Mouse (Mus musculus) kidney, postnatal 36 days (tissue): ENCODE measurements around the gene Kiz.
A peak's percentile ranks its signal among the peaks of the same experiment; 100 is the strongest.

Experiments
- DNase-seq, 2 experiments: peaks; one replicate each; pipeline ENCODE4 v3.0.0; 2021 to 2022; ENCODE audit warnings: mixed read lengths in 2 of 2

The Kiz gene

DNA sequence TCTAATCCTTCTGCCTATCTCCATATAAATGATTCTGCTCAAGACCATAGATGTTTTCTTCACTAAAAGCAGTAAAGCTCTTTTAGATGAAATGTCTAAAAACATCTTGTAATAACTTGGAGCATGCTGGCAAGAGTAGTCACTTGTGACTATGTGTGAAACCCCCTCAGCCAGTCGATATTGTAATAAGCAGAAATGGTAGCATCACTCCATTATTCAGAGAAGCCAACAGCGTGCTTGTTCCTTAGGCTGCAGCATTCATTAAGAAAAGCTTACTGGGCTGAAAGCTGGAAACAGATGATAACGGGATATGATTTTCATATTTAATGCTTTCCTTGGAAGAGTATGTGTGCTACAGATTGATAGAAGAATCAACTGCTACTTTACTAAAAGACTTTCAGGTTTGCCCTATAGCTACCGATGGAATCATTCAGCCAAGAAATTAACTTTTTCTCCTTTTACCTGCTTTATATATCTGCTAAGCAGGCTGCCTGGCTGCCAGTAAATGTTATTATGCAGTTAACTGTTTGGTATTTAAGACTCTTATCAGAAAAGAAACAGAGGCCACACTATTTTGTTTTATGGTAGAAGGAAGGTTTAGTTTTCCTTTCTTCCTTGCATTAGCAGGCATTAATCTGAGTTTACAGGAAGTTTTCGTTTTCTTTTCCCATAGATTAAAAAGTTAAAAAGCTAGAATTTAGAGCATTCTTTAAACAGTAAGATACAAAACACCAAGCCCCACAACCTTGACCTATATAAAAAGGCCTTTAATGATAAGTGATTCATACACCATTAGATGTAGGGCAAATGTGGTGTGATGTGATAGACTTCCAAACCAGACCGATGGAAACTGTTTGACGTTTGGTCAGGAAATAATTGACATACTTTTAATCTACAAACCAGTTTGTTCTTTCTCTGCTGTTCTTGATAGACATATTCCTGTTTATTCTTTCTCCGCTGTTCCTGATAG, 15.9 kb downstream of the Kiz start:
- no peak for DNase-seq

- peak; percentile 7 to 10 for DNase-seq
Measured at GRCm38 (mm10) chr2:146872697-146873096, 17.0 kb downstream of the Kiz start.

DNA sequence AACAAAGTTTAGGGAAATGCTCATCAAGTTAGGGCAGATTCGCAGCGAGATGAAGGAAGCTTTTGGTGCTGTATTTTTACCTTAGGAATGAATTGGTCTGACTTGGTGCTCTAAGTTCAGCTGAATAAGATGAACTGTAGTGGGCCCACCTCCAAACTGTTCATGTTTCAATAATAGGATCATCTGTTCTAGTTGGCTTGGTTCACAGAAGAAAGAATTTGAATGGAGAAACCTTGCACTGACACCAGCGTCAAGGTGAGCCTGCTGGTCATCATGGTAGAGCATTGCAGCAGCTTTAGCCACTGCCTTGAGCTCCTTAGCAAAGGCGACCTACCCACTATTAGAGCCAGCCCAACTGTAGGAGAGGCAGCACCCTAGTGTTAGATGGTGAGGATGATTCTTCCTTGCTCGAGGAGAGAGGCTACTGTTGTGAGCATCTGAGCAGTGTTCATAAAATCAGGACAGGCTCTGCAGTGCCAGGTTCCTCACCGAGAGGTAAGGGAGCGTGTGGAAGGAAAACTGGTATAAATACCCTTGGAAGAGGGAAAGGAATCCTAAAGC, 18.3 kb downstream of the Kiz start:
- DNase-seq = no peak

GRCm38 (mm10) chr2:146877423-146878098, 21.9 kb downstream of the Kiz start:
- no peak for DNase-seq

- no peak for DNase-seq
Measured at GRCm38 (mm10) chr2:146881623-146882022, 26.0 kb downstream of the Kiz start.

DNA sequence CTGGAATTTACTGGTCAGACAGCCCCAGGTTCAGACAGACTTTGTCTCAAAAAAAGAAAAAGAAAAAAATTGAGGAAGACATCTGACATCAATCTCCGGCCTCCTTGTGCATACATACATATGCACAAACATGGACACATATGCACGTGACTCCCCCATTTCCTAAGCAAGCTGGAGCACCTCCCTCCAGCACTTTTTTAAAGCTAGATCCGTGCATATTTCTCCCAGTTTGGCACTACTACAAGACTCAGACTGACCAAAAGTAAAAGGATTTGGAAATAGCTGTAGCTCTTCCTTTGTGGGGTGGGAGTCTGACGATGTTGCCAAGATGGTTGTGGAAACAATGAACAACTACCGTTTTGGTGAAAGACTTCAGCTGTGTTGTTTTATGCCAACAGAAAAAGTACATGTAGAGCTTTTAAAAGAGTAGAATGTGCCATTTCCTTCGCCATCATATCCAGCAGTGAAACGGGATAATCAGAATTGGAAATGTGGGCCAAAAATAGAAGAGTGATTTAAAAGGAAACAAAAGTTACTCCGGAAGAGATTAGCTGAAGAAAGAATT, 28.7 kb downstream of the Kiz start:
- DNase-seq = peak in 1 of 2 experiments; percentile 7

DNA sequence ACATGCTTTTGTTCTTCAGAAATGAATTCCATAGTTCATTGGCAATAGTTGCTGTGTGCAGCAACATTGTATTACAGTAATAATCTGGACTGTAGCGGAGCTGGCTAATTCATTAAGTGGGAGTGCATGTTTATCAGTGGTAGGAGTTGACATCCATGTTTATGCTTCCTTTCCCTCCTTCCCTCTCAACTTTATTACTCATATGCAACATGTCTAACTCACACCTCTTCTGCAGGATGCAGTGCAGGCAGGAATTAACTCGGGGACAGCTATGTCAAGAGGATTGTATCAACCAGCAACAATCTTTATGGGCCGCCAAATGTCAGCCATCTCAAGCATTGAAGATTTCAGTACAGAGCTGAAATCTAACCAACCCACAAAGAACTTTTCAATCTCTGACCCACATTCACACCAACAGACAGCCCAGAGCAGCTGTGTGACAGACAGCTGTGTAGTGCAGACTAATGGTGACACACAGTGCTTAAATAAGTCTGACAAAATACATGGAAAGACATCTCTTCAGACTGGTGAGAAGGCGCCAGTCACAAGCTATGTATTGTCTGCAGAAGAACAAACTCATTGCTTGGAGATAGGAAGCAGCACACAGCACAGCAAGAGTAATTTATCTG, 33.2 kb downstream of the Kiz start:
- no peak for DNase-seq

DNA sequence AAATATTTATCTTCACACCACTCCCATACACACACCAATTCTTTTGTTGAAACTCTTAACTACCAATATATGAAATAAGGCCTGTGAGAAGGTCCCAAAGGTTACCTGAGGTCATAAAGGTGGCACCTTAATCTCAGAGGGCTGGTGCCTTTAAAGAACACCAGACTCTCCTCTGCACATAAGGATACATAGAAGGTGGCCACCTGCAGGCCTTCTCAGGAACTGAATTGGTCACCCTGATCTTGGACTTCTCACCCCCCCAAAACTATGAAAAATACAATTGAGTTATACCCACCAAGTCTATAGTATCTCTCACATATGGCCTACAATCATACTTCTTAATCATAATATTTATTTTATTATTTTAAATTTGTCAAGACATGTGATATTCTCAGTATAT, 43.3 kb downstream of the Kiz start:
- DNase-seq = peak in 1 of 2 experiments; percentile 49

GRCm38 (mm10) chr2:146916085-146916484, 60.4 kb downstream of the Kiz start:
- DNase-seq = no peak

DNA sequence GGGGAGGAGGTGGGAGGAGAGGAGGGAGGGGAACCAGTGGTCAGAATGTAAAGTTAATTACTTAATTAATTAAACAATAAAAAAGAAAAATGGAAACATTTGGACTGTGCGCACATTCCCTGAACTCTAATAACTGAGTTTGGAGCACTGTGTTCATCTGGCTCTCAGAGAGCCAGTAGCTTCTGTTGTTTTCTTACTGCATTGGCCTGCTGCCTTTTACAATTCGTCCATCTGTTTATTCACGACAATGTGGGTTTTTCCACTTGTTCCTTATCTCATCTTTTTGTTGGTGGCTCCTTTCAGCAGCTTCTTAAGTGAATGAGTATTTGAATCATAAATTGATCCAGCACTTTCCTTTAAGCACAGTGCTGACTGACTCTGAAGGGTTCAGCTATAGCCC, 62.1 kb downstream of the Kiz start:
- no peak for DNase-seq

GRCm38 (mm10) chr2:146920375-146921160, 64.9 kb downstream of the Kiz start:
- no peak for DNase-seq

DNA sequence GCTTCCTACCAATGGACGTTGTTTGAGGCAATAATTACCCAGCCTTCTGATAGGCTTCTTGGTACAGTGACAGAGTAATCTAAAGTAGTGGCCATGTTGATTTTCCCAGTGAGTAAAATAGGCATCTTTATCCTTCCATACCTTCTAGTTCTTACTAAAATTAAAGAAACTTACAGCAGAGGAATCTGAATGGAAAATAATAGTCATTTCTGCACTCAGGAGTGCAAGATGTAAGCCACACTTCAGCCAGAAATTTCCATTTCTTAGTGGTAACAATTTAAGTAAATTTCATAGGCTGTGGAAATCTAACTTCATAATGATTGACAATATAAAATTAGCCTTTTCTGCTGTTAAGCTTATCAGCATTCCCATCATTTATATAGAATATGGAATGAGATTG, 69.6 kb downstream of the Kiz start:
- DNase-seq = no peak

GRCm38 (mm10) chr2:146925846-146926245, 70.2 kb downstream of the Kiz start:
- DNase-seq = no peak

- DNase-seq = no peak
Measured at GRCm38 (mm10) chr2:146948223-146948776, 92.6 kb downstream of the Kiz start.

- DNase-seq = no peak
Measured at GRCm38 (mm10) chr2:146956366-146956765, 100.7 kb downstream of the Kiz start.

GRCm38 (mm10) chr2:146958398-146958911, 102.8 kb downstream of the Kiz start:
- DNase-seq = no peak

DNA sequence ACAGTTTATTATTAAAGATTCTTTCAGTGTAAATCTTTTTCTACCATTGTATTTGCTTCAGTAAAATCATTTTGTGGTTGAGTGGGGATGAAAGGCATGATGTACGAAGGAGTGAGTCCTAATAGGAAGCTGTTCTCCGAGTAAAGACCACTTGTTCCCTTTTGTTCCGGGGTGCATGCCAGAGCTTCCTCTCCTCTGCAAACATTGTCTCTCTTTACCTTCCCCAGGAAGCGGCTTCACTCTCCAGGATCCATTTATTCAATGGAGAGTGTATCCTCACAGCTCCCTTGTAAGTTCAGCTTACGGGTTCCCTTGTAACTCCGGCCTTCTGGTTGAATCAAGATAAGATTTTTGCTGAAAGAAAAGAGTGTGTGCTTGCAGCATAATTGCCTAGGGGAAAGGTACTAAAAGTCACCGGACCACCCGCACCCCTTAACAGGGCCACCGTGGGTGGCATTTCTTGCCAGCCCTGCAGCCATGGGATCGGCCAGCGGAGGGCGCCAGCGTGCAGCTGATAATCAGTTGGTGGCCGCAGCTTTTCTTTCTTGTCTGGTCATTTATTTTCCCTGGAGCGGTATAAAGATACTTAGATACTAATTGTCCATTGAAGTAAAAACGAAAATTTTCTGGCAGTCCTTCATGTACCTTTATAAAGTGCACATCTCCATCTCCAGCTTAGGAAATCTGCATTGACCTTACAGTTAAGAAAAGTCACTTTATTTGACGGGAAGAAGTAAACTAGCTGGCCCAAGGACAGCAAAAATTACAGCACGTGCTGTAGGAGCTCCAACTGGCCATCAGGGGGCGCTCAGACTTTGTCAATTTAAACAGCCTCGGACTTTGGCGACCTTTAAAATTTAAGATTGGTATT, 103.5 kb downstream of the Kiz start:
- peak; percentile 75 to 91 for DNase-seq

GRCm38 (mm10) chr2:146975024-146975423, 119.4 kb downstream of the Kiz start:
- no peak for DNase-seq

DNA sequence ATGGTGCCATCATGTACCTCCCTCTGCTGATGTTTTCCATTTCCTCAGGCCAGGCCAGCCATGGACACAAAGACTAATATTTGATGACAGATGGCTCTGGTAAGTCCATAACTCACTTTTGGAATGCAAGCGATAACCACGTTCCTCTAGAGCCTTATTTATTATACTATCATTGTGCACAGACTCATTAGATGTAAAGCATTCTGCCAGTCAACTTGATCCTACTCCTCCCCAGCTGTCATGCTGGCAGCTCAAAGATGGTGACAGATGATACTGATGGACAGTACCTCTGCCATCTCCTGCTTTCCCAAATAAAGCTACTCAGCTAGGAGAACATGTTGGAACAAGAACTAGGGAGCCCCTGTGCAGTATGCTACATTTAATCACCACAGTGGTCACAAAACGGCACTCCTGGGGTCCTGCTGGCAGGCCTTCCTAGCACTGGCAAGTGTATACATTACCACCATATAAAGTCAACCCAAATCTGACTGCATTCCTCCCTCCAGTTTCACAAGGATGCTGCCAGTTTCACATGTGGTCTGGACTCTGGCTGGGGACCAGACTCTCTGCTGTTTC, 119.9 kb downstream of the Kiz start:
- DNase-seq = no peak

GRCm38 (mm10) chr2:146982786-146983185, 127.1 kb downstream of the Kiz start:
- no peak for DNase-seq
